Mouse (Mus musculus) central nervous system, embryonic 18 days (tissue): Measurements from ENCODE around the gene Acsm2. TPM values are rescaled to one million over a fixed set of nuclear protein-coding genes. Genes with fewer than 3 reads are reported as not detected.

Source experiments
- polyA plus RNA-seq: library from polyadenylated mRNA; depleted of rRNA; stranded (reverse); fragments of >200 nt; gene quantifications from 2 replicates; pipeline ENCODE4 v1.2.3, GENCODE M21; 2012; rRNA removed

Gene Acsm2
- not detected in 2 replicates for polyA plus RNA-seq

GRCm38 (mm10) chr7:119554040-119554439, at the start of gene Acsm2:
TSS of gene Acsm2 (plus strand) at chr7:119554340.

GRCm38 (mm10) chr7:119519163-119519562, 35.0 kb upstream of the Acsm2 start, which contains the start of gene Acsm5:
TSS of gene Acsm5 (plus strand) at chr7:119519463.

DNA sequence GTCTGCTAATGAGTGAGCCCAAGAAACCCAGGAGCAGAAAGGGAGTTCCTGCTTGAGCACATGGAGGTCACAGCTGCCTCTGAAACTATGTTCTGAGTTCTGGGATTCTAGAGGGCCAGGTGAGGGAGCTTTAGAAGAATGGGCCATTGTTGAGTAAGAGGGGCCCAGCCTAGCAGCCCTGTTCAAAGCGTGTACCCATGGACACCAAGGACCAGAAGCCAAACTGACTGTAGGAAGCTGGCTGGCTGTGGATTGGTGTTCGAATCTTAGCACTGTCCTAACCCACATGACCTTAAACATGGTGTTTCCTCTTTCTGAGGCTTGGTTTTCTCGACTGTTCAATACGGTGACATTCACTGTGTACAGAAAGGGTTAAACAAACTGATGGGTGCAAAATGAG, 30.8 kb upstream of the Acsm2 start, which contains the start of gene Pdilt:
Pdilt (minus strand) TSS at position 101 of the 400 bp plus-strand sequence.

GRCm38 (mm10) chr7:119606664-119607076, 52.5 kb downstream of the Acsm2 start, which contains the start of gene Acsm1:
TSS of gene Acsm1 (plus strand) at chr7:119607026.

Other genes starting within 250 kb of the Acsm2 start
- gene Gp2, start 95.1 kb upstream of the Acsm2 start, polyA plus RNA-seq = 0.03 TPM in 1 of 2 replicates, not detected in the other
- not detected in 2 replicates for gene Umod, start 75.1 kb upstream of the Acsm2 start, polyA plus RNA-seq
- 0.04 and 0.08 TPM in 2 replicates for gene Acsm5, start 34.9 kb upstream of the Acsm2 start, polyA plus RNA-seq
- gene Pdilt, start 30.9 kb upstream of the Acsm2 start, polyA plus RNA-seq = 0.03 TPM in 1 of 2 replicates, not detected in the other
- gene Acsm1, start 52.7 kb downstream of the Acsm2 start, polyA plus RNA-seq = 0.04 TPM in 1 of 2 replicates, not detected in the other
- 0.06 TPM in 1 of 2 replicates, not detected in the other for gene Acsm4, start 135.7 kb downstream of the Acsm2 start, polyA plus RNA-seq
- 52.3 and 52.6 TPM in 2 replicates for gene Thumpd1, start 166.5 kb downstream of the Acsm2 start, polyA plus RNA-seq
- gene Acsm3, start 206.6 kb downstream of the Acsm2 start, polyA plus RNA-seq = 0.03 and 0.07 TPM in 2 replicates
- 16.9 and 17.9 TPM in 2 replicates for gene Rexo5, start 239.7 kb downstream of the Acsm2 start, polyA plus RNA-seq
- gene Eri2, start 239.7 kb downstream of the Acsm2 start, polyA plus RNA-seq = 9.9 and 10.0 TPM in 2 replicates